Mouse (Mus musculus): ENCODE measurements around the gene Zmynd8.

Zmynd8 gene

DNA sequence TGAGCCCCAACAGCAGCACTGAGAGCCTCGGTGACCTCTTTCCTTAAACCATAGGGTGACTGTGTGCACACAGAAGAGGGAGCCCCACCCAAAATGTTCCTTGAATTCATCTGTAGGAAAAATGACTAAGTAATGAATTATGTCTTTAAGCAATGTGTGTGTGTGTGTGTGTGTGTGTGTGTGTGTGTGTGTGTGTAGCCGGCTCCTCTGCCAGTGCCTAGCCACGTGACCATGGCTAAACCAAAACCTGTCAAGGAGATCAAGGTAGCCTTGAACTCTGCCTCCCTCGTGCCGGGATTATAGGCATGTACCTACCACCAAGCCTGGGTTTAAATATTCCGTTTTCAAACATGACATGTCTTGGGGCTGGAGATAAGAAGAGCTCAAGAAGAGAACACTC is 57.0 kb downstream of the Zmynd8 start:
- in situ Hi-C loops (cut with MboI; ENCODE audit: unreplicated experiment in 2 of 2) = no loop called here

DNA sequence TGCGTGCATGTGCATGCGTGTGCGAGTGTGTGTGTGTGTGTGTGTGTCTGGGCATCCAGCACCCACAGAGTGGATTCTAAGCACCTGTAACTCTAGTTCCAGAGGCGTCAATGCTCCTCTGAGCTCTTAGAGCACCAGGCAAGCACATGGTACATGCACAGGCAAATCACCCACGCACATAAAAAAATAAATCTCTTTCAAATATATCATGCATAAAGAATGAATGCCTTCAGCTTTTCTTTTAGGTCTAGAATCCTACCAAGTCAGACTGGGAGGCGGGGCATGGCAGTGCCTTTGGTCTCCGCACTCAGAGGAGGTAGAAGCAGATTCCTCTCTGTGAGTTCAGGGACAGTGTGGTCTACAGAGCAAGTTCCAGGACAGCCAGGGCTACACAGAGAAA is 58.0 kb downstream of the Zmynd8 start:
- in situ Hi-C loops (cut with MboI; ENCODE audit: unreplicated experiment in 2 of 2) = no loop called here

DNA sequence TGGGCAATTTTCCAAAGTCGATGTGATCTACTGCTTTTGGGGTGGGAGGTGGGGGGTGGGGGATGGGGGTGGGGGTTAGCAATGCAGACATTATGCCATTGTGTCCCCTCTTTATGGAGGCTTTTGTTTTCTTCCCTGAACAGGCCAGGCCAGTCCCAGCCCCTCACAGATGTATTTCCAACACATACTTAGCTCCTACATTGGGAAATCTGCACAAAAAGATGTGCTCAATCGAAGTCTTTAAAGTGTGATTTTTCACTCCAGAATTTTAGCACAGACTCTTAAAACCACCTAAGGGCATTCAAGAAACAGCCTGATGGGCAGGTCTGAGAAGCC is 59.5 kb downstream of the Zmynd8 start:
- in situ Hi-C loops (cut with MboI; ENCODE audit: unreplicated experiment in 2 of 2) = no loop called here

DNA sequence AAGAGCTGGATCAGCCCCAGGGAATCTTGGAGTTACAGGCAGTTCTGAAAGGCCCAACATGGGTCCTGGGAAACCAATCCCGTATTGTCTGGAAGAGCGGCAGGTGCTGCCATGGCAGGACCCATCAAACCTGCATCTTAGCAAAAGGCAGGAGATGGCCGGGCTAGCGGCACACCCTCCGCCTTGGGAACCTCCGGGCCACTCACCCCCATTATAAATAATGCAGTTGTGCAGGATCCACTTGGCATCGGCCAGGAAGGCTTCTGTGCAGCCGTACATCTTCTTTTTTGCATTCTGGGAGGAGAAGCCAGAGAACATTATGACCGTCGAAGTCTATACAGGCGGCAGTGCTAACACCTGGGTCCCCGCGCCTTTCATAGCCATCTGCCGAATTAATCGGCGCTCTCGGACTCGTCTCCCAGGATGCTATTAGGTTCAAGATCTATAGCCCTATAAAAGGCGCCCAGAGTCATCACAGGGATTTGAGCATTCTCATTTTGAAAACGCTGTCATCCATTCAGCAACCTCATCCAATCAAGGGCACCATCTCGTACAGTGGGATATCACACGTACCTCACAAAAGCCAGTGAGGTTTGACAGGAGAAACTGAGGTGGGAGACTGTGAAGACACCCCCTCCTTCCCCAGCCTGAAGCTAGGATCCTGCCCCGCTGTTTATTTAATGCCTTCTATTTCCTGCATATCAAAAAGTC is 60.1 kb downstream of the Zmynd8 start:
- in situ Hi-C loops (cut with MboI; ENCODE audit: unreplicated experiment in 2 of 2) = no loop called here

DNA sequence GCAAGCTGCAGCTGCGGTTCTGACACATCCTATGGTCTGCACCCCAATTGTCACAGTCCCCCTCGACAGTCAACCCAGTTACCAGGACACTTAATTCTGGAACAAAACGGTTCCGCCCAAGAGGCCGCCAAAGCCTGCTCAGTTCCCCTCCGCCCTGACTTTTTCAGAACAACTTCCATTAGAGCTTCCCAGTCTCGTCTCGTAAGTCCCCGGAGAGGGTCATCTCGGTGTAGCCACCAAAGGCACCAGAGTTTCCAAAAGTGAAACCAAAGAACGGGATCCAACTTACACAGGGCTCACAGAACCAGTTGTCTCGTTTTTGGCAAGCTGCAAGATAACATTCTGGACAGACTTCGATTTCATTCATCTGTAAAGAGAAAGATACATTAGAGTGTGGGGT is 64.2 kb downstream of the Zmynd8 start:
- in situ Hi-C loops (cut with MboI; ENCODE audit: unreplicated experiment in 2 of 2) = no loop called here

DNA sequence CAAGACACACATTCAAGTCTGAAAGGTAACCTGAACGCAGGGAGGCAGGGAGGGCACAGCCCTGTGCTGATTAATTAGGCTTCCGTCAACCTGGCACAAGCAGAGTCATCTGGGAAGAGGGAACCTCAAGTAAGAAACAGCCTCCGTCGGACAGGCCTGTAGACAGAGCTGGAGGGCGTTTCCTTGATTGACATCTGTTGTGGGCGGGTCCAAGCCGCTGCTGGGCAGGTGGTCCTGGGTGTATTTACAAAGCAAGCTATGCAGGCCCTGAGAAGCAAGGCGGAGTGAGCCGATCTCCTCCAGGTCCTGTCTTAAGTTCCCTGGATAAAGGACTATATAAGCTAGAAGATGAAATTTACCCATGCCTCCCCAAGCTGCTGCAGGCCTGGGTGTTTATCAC is 65.3 kb downstream of the Zmynd8 start:
- in situ Hi-C loops (cut with MboI; ENCODE audit: unreplicated experiment in 2 of 2) = no loop called here

DNA sequence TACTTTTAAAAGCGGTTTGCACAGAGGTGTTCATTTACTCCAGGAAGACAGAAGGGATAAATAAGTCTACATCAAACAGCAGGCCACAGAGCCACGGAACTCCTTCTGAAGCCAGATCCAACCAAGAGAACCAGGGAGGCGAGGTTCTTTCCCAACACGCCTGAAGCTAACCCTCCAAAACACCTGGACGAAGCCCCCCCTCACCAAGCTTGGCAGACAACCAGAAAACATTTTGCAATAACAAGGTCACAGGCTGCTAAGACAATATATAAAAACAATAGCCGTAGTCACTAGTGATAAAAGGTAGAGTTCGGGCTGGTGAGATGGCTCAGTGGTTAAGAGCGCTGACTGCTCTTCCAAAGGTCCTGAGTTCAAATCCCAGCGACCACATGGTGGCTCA is 66.1 kb downstream of the Zmynd8 start:
- in situ Hi-C loops (cut with MboI; ENCODE audit: unreplicated experiment in 2 of 2) = no loop called here

DNA sequence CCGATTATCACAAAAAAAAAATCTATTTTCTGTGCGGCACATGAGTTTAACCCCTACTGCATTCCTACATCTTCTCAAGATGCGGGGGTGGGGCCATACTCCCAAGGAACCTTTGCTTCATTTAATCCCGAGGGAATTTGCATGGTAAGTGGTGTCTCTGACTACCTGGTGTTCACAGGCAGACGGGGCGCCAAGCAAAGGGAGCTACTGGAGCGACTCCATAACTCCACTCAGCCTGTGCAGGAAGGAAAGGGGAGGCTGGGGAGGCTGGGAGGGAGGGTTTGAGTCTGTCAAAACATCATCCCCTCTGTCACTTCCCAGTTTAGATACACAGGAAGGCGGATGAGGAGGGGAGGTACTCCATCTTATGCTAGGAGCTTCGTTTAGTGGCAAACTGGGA is 66.5 kb downstream of the Zmynd8 start:
- in situ Hi-C loops (cut with MboI; ENCODE audit: unreplicated experiment in 2 of 2) = no loop called here

DNA sequence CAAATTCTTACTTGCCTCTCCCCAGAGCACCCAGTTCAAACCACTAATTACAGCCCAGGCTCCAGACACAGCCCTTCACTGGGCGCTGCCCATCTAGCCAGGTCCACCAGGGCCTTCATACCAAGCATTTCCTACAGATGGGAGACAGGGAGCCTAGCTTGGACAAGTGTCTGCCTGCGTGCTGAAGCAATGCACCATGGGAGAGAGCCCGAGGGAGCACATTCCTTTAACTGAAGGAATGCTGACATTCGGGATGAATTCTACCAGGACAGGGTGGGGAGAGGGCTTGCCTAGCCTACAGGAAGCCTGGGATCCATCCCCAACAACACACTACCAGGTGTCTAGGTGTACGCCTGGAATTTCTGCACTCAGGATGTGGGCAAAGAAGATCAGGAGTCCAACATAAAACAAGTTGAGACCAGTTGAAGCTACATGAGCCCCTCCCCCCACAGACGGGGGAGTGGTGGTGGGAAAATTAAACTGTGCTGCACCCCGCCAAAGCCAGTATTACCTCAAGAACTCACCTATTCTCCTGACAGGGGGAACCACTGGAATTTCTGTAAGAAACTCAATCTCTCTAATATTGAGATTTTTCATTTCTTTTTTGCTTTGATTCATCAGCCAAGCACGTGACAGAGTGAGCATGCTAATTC is 67.1 kb downstream of the Zmynd8 start:
- in situ Hi-C loops (cut with MboI; ENCODE audit: unreplicated experiment in 2 of 2) = no loop called here

DNA sequence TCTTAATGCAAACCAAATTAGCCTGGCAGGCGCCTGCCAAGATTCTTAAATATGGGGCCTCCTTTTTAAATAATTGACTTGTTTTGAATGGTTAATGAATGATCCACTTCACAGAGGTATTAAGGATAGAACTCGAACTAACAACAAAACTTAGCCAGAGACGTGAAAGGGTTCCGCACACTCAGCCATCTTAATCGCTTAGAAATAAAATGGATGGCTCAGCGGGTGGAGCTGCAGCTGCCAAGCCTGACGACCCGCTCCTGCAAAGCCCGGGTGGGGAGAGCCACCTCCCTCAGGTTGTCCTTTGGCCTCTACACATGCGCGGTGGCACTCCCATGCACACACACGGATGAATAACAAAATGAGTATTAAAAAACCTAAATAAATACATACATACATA is 70.0 kb downstream of the Zmynd8 start:
- in situ Hi-C loops (cut with MboI; ENCODE audit: unreplicated experiment in 2 of 2) = loop anchor here in 1 of 2 experiments (5.0 kb wide), 2 partner anchors 84 to 214 kb away; no protein-coding TSS in a partner anchor

DNA sequence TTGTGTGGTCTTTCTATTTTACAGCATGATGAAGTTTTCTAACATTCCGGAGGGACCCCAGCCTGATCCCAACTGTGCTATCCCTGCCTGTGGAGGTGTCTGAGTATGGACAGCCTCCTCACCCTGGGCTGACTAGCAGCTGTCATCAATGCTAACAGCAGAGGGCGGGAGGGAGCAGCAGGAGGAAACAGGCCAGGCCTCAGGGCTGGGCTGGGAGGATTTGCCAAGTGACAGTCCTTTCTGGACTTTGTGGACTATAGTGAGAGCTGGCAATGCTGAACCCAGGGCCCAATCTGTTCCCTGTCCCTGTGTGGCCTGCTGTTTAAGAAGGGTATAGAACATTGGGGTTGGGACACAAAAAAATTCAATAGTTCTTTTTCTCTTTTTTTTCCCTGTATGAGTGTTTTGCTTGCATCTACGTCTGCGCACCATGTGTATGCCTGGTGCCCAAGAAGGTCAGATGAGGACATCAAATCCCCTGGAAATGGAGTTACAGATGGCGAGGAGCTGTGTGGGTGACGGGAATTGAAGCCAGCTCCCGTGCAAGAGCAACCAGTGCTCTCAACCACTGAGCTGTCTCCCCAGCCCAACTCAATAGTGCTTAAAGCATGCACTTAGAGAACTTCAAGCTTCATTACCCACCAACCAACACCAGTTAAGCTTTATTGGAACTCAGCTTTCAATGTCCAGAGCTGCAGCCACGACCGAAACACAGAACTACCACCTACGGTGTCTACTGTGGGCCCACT is 72.7 kb downstream of the Zmynd8 start:
- in situ Hi-C loops (cut with MboI; ENCODE audit: unreplicated experiment in 2 of 2) = loop anchor here in 1 of 2 experiments (5.0 kb wide), 2 partner anchors 86 to 216 kb away; no protein-coding TSS in a partner anchor

DNA sequence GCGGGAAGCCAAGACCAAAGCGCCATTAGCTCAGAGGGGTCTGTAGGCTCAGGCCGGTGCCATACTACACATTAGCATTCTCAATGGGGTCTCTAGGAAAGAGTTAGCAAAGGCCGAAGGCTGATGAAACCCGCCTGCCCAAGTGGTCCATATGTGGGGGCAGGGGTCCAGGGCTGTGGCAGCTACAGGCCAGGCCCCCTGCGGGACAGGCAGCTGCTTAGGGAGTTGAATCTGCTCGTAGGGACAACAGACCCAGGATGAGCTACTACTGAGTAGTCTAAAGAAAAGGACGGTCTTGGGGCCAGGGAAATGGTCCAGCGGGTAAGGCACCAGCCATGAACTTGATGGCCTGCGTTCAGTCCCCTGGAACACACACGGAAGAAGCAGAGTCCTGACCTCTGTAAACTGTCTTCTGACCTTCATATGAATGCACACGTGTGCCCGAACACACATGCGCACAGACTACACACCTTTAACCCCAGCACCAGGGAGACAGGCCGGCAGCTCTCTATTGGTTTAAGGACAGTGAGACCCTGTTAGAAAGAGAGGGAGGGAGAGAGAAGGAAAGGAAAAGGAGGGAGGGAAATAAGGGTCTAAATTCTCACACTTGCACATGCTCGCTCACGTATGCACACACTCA is 73.4 kb downstream of the Zmynd8 start:
- in situ Hi-C loops (cut with MboI; ENCODE audit: unreplicated experiment in 2 of 2) = loop anchor here in 1 of 2 experiments (5.0 kb wide), 2 partner anchors 87 to 217 kb away; no protein-coding TSS in a partner anchor

DNA sequence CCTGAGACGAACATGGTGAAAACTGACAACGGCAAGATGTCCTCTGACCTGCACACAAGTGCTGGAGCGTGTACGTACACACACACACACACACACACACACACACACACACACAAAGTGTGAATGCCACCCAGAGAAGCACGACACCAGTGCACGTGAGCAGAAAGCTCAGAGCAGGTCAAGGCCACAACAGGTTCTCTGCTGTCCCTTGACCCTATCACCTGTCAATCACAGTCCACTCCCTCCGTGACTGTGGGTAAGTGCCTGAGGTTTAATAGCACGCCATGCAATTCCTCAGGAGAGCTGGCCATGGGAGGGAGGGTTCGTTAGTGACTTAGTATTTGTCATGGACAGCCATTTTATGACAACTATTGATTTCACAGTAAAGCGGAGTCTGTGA is 74.0 kb downstream of the Zmynd8 start:
- in situ Hi-C loops (cut with MboI; ENCODE audit: unreplicated experiment in 2 of 2) = loop anchor here (5.0 kb wide), 3 partner anchors 87 to 227 kb away; no protein-coding TSS in a partner anchor

DNA sequence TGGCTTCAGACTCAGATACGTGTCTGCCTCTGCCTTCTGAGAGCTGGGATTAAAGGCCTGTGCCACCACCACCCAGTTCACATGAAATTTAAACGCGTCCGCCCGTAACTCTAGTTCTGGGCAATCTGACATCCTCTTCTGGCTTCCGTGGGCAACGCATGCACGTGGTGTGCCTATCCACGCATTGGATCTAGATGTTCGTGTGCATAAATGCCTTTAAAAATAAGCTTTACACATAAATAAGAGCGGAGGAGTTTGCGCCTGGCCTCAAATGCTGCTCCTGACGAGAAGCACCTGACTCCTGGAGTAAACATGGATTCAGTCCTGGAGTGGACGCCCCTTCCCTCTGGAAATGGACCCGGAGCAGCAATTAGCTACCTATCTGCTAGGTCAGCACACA is 76.3 kb downstream of the Zmynd8 start:
- in situ Hi-C loops (cut with MboI; ENCODE audit: unreplicated experiment in 2 of 2) = loop anchor here in 1 of 2 experiments (5.0 kb wide), 2 partner anchors 90 to 230 kb away; no protein-coding TSS in a partner anchor

DNA sequence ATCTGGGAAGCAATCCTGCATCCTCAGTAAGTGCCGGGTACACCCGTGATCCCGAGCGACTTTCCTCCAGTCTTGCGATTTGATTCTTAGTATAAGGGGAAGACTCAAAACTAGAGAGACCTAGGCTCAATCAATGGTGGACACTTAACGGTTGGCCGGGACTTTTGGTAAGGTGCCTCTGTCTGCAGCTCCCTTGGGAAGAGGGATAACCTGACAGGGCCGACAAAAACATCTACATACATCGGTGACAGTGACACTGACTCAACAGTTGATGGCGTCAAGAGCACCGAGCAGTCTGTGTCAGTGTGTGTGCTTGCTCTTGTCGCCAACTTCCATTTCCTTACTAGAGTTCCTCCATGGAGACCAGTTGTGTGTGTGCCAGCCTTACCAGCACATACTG is 77.1 kb downstream of the Zmynd8 start:
- in situ Hi-C loops (cut with MboI; ENCODE audit: unreplicated experiment in 2 of 2) = loop anchor here in 1 of 2 experiments (5.0 kb wide), 2 partner anchors 91 to 231 kb away; no protein-coding TSS in a partner anchor

DNA sequence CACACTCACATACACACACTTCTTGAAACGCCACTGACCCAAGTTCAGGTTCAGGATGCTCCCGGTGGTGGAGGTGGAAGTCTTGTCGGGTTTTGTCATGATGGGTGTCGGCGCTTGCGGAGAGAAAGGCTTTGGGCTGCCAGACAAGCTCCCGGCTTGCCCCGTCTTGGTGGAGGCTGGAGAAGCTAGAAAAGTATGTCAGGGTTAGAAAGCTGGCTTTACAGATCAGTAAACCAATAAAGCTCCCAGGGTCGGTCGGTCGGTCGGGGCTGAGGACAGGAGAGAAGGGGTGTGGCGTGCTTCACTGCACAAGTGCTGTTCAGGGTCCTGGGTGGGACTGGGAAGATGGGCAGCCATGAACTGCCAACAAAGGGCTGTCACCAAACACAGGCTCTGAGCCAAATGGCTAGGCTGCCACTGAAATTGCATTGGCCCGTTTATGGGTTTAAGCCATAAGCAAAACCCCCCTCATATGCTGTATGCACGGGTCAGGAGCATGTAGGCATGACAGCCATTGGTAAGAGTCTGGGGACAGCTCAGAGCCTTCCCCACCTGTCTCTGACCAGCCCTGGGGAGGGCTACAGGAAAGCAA is 78.2 kb downstream of the Zmynd8 start:
- in situ Hi-C loops (cut with MboI; ENCODE audit: unreplicated experiment in 2 of 2) = loop anchor here in 1 of 2 experiments (5.0 kb wide), 2 partner anchors 92 to 232 kb away; no protein-coding TSS in a partner anchor

DNA sequence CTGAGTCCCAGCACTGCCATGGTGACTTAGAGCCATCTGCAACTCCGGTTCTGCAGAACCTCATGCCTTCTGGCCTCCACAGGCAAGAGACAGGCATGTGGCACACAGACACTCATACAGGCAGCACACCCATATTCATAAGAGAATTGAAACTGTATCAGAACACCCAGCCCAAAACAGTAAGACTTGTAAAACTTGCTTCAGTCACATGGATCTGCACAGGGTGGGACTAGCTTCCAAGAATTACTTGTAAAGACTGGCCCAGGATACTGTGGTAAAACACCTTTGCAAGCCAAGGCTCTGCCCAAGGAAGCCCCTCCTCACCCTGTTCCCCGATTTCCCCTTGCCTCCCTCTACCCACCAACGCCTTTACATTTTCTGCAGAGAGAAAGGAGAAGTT is 78.7 kb downstream of the Zmynd8 start:
- in situ Hi-C loops (cut with MboI; ENCODE audit: unreplicated experiment in 2 of 2) = loop anchor here in 1 of 2 experiments (5.0 kb wide), 2 partner anchors 92 to 232 kb away; no protein-coding TSS in a partner anchor

DNA sequence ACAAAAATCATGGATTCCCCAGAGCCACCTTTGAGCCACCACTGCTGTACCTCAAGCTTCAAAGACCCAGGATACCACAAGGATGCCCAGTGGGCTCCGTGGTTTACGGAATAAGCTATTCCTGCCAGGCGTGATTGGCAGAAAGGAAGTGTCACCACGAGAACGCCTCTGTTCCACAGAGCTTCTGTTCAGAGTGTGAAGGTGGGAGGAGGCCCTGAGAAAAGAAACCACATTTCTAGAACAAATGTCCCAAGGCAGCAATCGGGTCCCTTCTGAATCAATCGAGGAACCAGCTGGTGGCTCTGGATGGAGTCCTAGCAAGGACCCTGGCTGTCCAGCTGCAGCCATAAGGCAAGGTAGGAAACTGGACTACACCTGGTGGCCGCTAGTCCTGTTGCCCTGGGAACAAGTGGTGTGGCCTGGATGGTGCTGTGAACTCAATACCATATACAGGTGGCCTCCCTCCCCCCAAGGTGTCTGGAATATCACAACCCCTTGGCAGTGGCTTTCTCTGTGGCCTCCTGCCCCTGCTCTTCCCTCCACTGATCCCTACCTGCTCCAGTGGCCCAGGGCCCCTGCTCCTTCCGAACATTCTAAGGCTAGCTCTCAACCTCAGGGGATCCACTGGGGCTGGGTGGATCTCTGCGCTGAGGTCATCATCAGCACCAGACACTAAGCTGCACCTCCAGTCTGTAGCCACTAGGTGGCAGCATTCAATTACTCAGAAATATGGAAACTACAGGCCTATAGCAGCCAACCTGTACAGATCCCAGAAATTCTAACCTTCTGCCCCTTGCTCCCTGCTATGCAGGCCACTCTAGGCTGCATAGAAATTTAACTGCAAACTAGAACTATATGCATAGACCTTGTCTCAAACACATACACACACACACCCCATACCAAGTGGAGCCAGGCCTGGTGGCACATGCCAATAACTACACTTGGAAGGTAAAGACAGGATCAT is 79.5 kb downstream of the Zmynd8 start:
- in situ Hi-C loops (cut with MboI; ENCODE audit: unreplicated experiment in 2 of 2) = no loop called here

DNA sequence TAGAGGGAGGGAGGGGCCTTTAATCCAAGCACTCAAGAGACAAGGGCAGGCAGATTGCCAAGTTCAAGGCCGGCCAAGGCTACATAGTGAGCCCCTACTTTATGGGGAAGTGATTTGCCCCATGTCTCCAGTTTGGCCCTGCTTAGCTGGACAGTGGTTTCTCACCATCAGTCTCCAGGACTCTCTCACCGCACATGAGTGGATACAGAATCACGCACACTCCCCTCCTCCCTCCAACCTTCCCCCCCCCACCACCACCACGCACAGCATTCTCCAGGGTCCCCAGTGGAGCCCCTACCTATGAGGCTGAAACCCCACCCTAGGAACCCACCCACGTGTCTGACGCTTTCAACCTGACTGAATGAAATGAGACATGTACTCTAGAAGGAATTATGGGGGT is 80.2 kb downstream of the Zmynd8 start:
- in situ Hi-C loops (cut with MboI; ENCODE audit: unreplicated experiment in 2 of 2) = no loop called here

Data from v-Abl transformed pro-B cells (cell line).